Mouse (Mus musculus): ENCODE measurements around the gene Dbp. TPM values are rescaled to one million over a fixed set of nuclear protein-coding genes. Genes with fewer than 3 reads are reported as not detected.

Gene Dbp
- total RNA-seq, 2 experiments from 2014 or later: 8.8 to 105 TPM

DNA sequence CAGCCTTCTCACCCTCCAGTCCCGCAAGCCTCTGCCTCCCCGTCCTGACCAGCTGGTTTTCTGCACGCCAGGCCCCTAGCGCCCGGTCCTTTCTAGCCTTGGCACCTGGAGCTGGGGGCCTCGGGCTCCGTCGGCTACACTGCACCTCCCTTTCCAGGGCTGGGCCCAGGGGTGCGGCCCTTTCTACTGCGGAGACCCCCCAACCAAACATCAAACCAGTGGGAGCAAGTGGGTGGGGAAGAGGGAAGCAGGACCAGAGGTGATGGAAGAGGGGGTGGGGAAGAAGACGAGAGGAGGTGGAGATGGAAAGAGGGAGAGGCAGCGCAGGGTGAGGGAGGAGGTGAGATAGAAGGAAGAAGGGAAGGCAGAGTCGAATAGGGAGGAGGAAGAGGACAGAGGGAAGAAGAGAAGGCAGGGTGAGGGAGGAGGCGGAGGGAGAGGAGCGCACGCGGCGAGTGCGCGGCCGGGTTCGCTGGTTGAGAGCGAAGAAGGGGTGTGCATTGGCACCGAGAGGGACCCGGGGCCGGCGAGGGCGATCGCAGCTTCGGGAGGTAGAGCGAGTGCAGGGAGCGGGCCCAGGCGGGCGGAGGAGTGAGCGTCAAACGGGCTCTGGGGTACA lies 5.3 kb upstream of the Dbp start, which contains the start of gene Car11:
Car11 (plus strand) TSS at position 321 of the 619 bp plus-strand sequence.
- TF ChIP-seq CTCF (IDR thresholded peaks at IDR 0.05): no peak
- peak within 1 kb of the TSS; percentile 67 for H3K4me3 ChIP-seq
- intact Hi-C loops (cut with DNase I): loop anchor here (5.0 kb wide), 1 partner anchor 232 kb away; the partner anchor contains the start of gene Bax
- H3K27ac ChIP-seq: peak within 1 kb of the TSS; percentile 87
- DNase-seq: peak; percentile 55

DNA sequence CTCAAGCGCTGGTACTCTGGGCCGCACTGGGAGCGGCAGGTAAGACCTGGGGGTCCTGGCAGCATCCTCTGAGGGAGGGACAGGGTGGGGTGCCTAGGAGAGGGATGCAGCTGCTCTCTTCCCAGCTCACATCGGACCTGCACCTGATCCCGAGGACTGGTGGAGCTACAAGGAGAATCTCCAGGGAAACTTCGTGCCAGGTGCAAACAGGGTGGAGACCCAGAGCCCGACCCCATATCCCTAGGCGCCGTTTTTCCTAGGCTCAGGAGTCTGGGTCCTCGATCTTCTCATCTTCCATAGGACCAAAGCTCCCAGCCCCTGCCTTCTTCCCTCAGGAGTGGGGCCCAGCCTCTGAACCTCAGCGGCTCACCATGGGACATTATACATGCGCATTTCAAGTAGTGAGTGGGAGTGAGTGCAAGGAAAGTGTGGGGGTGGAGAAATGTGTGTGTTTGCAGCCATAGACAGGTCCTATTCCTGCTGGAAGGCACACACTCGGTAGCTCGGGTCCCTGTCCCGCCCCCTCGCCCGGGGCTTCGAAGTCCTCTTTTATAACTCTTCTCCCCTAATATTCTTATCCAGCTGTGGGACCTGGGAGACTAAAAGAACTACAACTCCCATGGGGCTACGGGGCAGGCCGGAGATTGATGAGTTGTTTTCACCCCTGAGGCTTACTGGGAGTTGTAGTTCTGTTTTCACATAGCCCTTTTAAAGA lies 4.4 kb upstream of the Dbp start:
- Histone ChIP-seq H3K27ac (peak overlapping the region; percentile 87), H3K4me3 (peak overlapping the region; percentile 67)
- intact Hi-C loops (cut with DNase I): loop anchor here (5.0 kb wide), 1 partner anchor 233 kb away; the partner anchor contains the start of gene Bax
- no peak for TF ChIP-seq CTCF (IDR thresholded peaks at IDR 0.05)
- DNase-seq: peak; percentile 82

DNA sequence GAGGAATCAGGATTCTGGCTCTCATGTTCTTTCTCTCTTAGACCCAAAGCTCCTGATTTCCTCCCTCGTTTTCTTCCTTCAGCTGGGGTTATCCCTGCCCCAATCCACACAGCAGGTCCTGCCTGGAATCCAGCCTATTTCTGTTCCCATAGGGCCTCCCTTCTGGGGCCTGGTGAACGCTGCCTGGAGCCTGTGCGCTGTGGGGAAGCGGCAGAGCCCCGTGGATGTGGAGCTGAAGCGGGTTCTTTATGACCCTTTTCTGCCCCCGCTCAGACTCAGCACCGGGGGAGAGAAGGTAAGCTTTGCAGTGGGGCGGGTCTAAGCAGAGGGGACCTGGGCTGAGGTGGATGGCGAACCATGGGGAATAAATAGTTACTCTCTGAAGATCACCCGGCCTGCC lies 3.8 kb upstream of the Dbp start:
- Histone ChIP-seq H3K27ac (peak overlapping the region; percentile 87), H3K4me3 (peak overlapping the region; percentile 67)
- peak; percentile 57 for DNase-seq
- intact Hi-C loops (cut with DNase I): loop anchor here (5.0 kb wide), 1 partner anchor 234 kb away; the partner anchor contains the start of gene Bax
- TF ChIP-seq CTCF (IDR thresholded peaks at IDR 0.05): no peak

DNA sequence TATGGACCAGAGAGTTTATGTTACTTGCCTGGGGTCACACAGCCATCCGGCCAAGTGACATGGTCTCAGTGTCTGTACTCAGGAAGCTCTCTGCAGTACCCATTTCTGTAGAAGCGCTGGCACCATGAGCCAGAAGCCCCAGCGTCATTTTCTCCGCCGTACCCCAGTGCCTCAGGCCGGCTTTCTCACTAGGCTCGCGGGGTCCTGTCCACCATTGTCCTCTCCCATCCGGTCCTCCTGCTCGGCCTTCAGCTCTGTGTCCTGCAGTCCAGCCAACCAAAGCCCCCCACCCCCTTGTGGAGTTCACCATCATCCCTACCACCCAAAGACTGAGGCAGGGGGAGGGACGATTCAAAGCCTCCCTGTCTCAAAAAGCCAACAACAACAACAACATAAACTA lies 3.3 kb upstream of the Dbp start:
- Histone ChIP-seq H3K27ac (peak overlapping the region; percentile 87), H3K4me3 (peak overlapping the region; percentile 67)
- DNase-seq: no peak
- TF ChIP-seq CTCF (IDR thresholded peaks at IDR 0.05): no peak
- intact Hi-C loops (cut with DNase I): loop anchor here (5.0 kb wide), 1 partner anchor 234 kb away; the partner anchor contains the start of gene Bax

DNA sequence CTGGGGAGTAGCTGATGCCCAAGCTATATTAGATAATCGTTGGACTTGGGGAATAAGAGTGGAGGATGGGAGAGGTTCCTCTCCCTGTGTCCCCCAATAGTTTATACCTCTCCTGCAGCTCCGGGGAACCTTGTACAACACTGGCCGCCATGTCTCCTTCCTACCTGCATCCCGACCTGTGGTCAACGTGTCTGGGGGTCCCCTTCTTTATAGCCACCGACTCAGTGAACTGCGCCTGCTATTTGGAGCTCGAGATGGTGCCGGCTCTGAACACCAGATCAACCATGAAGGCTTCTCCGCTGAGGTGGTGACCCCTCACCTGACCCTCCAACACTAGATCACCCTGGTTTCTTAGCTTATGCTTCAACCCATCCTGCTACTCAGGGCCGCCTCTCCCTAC lies 2.6 kb upstream of the Dbp start:
- Histone ChIP-seq H3K4me3 (no peak overlapping the region), H3K27ac (no peak overlapping the region; the same call in 1 of the 2 replicates)
- DNase-seq: no peak
- intact Hi-C loops (cut with DNase I): loop anchor here (5.0 kb wide), 1 partner anchor 235 kb away; the partner anchor contains the start of gene Bax
- TF ChIP-seq CTCF (IDR thresholded peaks at IDR 0.05): no peak

DNA sequence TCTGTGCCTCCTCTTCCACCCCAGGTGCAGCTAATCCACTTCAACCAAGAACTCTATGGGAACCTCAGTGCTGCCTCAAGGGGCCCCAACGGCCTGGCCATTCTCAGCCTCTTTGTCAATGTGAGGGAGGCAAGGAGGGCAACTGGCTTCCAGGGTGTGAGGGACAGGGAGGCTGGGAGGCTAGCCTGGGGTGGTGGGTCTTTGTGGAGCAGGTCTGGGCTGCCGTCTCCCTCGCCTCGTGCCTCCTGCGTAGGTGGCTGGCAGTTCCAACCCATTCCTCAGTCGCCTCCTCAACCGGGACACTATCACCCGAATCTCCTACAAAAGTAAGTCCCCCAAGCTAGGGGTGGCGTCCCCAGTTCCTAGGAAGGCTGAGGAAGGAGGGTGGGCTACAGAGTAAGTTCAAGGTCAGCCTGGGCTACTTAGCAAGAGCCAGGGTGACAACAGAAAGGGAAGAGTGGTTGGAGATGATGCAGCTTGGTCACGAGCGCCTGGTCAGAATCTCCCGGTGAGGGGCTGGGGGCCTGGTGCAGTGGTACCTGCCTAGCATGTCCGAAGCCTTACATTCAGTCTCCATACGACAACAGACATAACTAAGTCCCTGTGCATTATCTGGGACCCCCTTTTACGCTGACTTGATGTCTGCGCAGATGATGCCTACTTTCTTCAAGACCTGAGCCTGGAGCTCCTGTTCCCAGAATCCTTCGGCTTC lies 1.9 kb upstream of the Dbp start:
- intact Hi-C loops (cut with DNase I): loop anchor here (5.0 kb wide), 1 partner anchor 236 kb away; the partner anchor contains the start of gene Bax
- peak overlapping the region; percentile 93 for H3K27ac ChIP-seq
- no peak for TF ChIP-seq CTCF (IDR thresholded peaks at IDR 0.05)
- no peak overlapping the region for H3K4me3 ChIP-seq
- peak; percentile 30 for DNase-seq

DNA sequence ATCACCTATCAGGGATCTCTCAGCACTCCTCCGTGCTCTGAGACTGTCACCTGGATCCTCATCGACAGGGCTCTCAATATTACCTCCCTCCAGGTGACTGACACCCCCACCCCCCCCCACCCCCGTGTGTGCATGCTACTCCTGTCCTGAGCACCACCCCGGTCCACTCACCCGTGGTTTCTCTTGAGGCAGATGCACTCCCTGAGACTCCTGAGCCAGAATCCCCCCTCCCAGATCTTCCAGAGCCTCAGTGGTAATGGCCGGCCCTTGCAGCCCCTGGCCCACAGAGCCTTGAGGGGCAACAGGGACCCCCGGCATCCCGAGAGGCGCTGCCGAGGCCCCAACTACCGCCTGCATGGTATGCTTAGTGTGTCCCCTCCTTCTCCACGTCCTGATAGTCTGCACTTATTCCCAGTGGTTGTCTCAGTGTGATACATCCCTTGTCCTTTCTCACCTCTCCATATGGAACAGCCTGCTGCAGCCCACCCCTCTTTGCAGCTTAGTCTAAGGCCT lies 1.3 kb upstream of the Dbp start:
- DNase-seq: peak; percentile 47
- Histone ChIP-seq H3K27ac (peak overlapping the region; percentile 93), H3K4me3 (peak overlapping the region; percentile 79)
- TF ChIP-seq CTCF (IDR thresholded peaks at IDR 0.05): no peak
- intact Hi-C loops (cut with DNase I): loop anchor here (5.0 kb wide), 1 partner anchor 236 kb away; the partner anchor contains the start of gene Bax

DNA sequence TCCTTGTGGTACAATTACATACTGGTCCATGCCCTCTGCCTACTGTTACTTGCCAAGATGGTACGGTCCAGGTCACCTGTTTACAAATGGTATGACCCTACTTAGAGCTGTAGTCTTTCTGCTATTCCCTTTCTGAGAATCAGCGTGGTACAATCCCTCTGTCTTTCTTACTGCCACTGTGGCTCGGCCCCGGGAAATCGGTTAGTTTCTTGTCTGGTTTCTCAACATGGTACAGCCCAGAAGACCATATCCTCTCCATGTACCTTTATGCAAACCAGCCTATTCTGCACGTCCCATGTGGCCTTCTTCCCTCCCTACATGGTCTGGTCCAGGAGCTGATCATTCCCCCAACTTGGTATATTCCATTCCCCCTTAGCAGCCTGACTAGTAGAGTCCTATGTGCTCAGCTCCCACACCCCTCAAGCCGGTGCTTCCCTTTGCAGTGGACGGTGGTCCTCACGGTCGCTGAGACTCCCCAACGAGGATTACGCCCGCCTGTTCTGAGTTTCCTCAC lies 785 bp upstream of the Dbp start:
- H3K4me3 ChIP-seq: peak overlapping the region; percentile 79
- intact Hi-C loops (cut with DNase I): loop anchor here (5.0 kb wide), 1 partner anchor 237 kb away; the partner anchor contains the start of gene Bax
- peak; percentile 75 for DNase-seq
- H3K27ac ChIP-seq: peak overlapping the region; percentile 93
- TF ChIP-seq CTCF (IDR thresholded peaks at IDR 0.05): no peak

DNA sequence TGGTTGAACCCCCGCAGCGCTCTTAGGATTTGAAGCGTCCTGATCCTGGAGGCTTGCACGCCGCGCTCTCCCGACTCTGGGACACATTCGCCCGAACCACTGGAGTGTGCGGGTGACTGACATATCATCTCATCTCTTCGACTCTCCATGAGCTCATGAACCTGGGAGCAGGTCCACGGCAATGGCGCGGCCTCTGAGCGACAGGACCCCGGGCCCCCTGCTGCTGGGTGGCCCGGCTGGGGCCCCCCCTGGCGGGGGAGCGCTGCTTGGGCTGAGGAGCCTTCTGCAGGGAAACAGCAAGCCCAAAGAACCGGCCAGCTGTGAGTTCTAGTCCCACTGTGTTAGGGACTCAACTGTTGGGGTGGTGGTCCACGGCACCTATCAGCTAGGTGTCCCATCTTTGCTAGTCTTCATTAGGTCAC lies 566 bp downstream of the Dbp start:
- intact Hi-C loops (cut with DNase I): no loop called here
- DNase-seq: peak; percentile 69
- Histone ChIP-seq H3K4me3 (peak overlapping the region; percentile 79), H3K27ac (peak overlapping the region; percentile 93)
- TF ChIP-seq CTCF (IDR thresholded peaks at IDR 0.05): no peak

DNA sequence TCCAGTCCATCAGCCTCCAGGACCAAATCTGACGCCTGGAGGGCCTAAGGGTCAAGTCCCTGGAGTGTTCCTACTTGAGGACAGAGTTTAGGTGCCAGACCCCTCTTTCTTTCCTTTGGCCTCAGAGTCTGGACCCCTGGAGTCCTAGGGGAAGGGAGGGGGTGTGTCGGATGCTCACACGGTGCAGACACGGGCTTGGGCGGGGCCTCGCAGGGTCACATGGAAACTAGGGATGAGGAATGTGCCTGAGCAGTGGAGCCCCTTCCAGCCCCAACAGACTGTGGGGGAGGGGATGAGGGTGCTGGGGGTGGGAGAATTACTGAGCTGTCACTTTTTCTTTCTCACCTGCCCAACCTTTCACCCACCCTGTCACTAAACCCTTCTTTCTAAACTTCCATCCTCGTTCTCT lies 989 bp downstream of the Dbp start:
- intact Hi-C loops (cut with DNase I): no loop called here
- peak overlapping the region; percentile 79 for H3K4me3 ChIP-seq
- H3K27ac ChIP-seq: peak overlapping the region; percentile 93
- TF ChIP-seq CTCF (IDR thresholded peaks at IDR 0.05): no peak
- peak; percentile 93 for DNase-seq

DNA sequence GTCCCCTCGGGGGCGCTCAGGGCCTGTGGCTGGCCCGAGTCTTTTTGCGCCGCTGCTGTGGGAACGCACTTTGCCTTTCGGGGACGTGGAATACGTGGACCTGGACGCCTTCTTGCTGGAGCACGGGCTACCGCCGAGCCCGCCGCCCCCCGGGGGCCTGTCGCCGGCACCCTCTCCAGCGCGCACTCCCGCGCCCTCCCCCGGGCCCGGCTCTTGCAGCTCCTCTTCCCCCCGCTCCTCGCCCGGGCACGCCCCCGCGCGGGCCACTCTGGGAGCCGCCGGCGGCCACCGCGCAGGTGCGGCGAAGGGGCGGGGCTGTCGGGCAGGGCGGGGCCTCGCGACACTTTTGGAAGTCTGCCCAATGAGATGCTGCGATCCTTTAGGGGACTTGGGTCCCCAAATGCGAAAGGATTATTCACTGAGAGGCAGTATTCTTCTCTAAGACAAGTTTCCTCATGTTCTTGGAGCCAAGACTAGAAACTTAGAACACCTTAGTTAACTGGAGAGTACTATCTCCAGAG lies 1.9 kb downstream of the Dbp start:
- H3K27ac ChIP-seq: peak overlapping the region; percentile 93
- no peak; the same call in 1 of the 2 replicates for TF ChIP-seq CTCF (IDR thresholded peaks at IDR 0.05)

More for the DNA sequence above, 1.9 kb downstream of the Dbp start:
- peak; percentile 95 for DNase-seq
- intact Hi-C loops (cut with DNase I): no loop called here
- peak overlapping the region; percentile 79 for H3K4me3 ChIP-seq

Data from gastrocnemius, adult 2 months (tissue).